Mouse (Mus musculus) adrenal gland, postnatal 25 days (tissue): ENCODE results near the gene Fgfr2. TPM values are rescaled to one million over a fixed set of nuclear protein-coding genes. Genes with fewer than 3 reads are reported as not detected.

Source experiments
- DNase-seq: peaks from one replicate; pipeline ENCODE4 v3.0.0; 2021; ENCODE audit warnings: mixed read lengths
- total RNA-seq: library from RNA; stranded (reverse); gene quantifications from 2 replicates; pipeline ENCODE4 v1.2.3, GENCODE M21; 2021

Fgfr2 gene
- total RNA-seq, 1 experiment from 2014 or later, result 186 TPM

DNA sequence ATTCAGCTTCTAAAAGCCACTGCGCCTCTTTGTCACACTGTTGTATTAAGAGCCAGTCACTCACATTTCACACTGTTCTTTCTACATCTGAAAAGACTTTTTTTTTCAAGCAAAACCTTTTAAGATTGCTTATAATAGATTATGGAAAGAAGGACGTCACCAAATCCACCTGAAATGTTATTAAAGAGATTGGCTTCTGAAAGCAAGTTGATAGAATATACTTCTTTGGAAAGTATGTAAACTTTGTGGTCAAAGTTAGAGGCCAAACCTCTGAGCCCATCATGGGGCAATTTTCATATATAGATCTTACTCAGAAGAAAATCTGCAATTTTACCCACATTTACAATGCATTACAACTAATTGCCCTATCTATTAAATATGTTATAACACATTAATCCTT, 306.6 kb downstream of the Fgfr2 start:
- DNase-seq, result no peak

DNA sequence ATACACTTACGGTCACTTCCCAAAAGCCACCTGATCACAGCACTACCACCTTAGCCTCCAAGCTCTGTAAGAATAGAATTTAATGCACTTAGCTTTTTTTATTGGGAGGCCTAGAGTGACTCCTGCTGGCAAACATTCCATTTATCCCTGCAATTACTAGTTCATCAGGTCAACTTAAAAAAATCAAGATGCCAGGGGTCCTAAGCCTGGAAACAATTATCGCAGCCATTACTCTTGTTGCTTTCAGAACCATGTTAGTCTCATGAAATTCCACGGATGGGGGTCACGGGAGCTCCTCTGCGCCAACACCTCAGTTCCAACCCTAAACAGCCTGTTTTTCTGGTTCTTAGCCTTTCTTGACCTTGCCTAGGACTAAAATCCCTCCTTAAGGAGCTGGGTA, 308.1 kb downstream of the Fgfr2 start:
- DNase-seq, result no peak

GRCm38 (mm10) chr7:132814089-132814450, 309.1 kb downstream of the Fgfr2 start:
- no peak for DNase-seq

DNA sequence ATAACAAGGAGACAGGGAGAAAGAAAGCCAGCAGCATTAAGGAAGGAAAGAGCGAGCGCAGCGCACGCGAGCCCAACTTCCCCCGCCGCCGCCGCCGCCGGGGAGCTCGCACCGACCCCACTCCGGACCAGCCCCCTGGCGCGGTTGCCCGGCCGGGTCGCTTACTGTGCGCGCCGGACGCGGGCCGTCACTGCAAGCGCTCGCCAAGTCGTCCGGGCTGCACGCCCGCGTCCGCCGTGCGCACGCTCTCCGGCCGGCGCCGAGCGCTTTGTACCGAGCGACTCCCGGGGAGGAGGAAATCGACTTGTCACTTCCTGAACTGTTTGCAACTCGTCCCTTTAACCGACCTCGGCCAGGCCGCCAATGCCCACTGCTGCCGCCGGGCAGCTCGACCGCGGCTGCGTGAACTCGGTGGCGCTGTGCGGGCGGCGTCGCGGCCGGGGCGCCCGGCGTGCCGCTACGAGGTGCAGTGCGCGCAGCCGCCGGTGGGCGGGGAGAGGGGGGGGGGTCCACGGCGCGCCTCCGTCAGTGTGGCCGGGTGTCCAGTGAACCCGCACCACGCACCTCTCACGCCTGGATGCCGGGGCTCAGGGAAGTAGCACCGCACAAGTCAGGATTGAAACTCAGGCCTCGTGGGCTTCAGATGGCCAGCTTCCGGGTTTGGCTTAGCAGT, 309.6 kb downstream of the Fgfr2 start, which contains the start of gene Fam53b:
Fam53b (minus strand) TSS at position 471 of the 673 bp plus-strand sequence.
- peak; percentile 81 for DNase-seq

DNA sequence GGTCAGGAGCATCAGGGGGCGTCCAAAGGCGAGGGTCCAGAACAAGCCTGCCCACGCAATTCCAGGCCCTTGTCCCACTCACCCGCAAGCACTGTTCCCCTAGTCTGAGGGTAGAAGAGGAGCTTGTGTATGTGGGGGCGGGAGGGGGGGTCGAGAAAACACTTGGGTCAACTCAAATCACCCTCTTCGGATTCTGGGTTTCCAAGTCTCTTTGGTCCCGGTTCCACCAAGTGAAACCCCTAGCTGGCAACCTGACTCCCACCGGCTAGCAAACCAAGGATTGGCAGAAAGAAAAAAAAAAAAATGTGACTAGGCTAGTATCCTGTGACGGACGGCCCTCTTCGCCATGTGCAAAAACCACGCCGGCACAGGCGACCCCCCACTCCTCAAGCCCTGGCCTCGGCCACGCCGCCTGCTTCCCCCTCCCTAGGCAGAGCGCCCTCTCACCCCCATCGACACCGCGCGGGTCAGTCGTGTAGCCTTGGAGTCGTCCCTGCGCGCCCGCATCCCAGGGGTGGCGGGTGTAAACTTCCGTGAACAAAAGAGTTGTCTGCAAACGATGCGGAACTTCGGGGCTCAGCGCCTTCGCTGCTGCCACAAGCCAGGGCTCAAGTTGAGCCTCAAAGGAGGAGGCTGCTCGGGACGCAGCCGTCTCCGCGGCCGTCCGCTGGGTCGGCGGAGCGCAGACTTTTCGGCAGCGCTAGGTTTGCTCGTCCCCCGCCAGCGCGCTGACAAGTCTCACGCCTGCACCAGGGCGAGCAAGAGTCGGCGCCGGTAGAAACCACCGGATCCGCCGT, 310.3 kb downstream of the Fgfr2 start:
- DNase-seq, result peak; percentile 68

- no peak for DNase-seq
These were observed 311.2 kb downstream of the Fgfr2 start for GRCm38 (mm10) chr7:132811716-132812618.

DNA sequence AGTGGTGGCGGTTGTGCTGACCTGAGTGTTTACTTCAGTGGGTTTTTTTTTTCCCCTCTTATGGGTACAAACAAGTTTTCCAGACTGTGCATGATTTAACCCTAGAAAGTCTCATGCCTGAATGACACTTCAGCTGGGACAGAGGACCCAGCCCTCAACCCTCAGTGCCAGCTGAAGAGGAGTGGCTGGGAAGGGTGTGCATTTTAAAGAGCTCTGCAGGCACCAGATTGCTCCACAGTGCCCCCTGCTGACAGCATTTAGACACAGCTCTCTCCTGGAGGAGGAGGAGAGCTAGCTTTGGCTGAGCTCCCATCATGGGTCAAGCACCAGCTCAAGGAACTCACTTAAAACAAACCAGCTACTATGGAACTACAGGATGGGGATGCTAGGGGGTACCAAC, 312.3 kb downstream of the Fgfr2 start:
- peak; percentile 94 for DNase-seq

DNA sequence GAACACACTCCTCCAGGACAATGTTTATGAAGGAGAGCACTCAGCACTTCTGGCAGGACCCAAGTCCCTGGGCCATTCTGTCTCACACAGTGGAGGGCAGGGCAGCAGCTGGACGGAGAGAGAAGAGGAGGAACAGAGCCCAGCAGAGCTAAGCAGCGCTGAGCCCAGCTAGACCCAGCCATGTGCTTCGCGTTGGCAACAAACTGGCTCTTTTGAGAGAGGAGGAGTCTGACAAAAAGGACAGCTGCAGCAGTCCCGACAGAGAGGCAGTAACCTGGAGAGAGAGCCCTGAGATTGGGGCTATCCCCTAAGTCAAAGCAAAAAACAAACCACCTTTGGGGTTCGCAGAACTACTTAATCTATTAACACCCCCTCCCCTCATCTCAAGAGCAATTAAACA, 312.8 kb downstream of the Fgfr2 start:
- no peak for DNase-seq

DNA sequence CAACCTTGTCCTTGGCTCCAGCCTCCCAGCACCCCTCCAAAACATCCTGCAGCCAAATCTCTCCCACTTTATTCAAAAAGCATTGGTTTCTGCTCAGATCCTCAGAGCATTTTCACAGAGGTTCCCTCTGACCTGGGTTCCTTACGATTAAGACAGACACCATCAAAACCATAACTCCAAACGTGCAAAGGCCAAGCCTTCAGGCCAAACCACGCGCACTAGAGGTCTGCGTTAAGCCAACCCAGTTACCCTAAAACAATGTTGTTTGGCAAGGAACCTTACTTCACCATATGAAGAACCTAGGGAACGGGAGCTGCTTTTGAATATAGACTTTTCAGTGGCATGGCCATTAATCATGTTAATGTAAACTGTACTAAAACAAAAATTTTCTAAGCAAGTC, 313.4 kb downstream of the Fgfr2 start:
- no peak for DNase-seq

DNA sequence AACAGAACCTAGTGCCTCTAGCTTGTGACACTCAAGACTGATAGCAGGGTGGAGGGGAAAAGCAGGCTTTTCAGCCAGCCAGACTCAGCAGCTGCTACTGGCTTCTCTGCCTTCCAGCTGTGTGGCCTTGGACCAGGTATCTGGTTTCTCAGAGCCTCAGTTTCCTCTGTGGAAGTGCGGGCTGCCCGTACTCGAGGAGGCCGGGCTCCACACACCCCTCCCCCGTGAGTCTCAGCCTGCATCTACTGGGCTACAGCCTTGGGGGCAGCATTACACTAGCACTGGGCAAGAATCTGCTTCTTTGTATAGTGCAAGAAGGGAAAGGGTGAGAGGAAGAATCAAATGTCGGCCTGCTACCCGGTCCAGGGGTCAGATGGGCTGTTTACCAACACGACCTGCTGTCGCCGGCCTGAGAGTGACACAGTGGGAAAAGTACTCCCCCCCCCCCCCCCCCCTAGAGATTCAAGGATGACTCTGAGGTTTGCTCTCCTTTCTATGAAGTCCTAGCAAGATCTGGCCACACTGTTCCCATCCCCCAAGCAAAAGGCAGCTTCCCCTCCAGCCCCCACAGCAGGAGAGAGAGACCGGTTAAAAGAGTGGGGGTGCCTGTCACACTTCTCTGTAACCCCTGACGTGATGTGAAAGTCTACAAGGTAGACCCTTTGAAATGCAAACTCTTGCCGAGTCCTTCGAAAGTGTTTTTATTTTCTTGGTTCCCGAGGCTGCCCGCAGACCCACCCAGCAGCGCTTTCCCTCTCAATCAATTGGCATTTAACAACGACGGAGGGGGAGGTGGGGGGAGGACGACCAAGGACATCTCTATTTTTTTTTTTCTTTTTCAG, 314.1 kb downstream of the Fgfr2 start:
- no peak for DNase-seq

DNA sequence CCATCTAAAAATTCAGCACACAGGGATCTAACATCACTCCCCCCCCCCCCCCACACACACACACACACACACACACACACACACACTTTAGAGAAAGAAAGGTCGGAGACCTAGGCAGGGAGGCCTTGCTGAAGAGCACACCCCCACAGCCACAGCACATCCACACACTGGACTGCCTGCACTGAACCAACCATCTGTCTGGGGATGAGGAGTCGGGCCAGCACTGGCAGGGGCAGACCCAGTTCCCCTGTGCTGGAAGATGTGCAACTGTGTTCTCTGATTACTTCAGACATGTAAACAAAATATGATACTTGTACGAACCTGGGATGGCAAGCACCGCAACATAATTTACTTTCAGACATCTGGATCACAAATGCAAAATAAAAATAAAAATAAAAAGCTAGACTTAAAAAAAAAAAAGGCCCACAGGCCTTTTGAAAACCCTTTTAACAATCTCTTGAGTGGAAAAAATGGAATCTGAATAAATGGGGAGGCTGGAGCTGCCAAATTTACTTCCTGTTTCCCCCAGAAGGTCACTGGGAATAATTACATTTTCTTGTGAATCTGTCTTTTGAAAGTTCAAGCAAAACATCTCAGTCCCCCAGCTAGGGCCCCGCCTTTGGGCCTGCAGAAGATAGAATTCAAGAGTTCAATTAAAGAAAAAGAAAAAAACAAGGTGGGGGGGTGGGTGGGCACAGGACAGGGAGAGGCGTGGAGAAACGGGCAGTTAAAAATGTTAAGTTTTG, 314.9 kb downstream of the Fgfr2 start:
- no peak for DNase-seq

GRCm38 (mm10) chr7:132806926-132807857, 316.0 kb downstream of the Fgfr2 start:
- no peak for DNase-seq

DNA sequence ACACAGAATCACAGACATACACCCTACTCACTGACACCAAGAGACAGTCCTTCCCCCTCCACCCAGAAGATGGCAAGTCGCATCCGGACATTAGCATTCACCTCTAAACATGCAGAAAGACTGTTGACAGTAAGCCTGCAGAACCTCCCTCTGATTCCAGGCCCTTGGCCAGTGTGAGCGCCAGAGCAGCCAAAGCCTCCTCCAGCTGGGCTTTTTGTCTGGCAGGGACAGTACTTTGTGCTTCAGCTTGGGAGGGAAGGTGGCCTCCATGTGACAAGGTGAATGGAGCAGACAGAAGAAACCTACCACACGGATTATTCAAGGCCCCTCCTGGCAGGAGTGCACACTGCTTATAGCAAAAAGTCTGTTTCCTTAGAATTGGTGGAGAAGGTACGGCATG, 316.9 kb downstream of the Fgfr2 start:
- no peak for DNase-seq

- no peak for DNase-seq
These were observed 318.2 kb downstream of the Fgfr2 start for GRCm38 (mm10) chr7:132804951-132805350.

- no peak for DNase-seq
These were observed 318.7 kb downstream of the Fgfr2 start for GRCm38 (mm10) chr7:132804461-132804860.

DNA sequence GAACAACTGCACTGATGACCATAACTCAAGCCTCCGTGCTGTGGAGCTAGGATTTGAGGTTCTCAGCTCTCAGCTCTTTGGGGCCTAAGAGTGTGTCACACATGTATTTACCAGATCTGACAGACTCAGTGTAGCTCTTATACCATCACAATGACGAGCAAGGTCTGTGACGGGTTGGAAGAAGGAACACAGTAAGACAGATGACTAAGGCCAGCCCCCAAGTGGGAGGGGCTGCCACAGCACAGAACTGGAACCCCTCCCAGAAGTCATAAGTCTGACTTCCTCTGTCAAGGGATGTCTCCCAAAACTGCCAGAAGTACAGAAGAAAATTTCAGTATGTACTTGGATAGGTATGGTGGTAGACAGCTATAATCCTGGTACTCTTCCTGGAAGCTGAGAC, 319.2 kb downstream of the Fgfr2 start:
- no peak for DNase-seq

DNA sequence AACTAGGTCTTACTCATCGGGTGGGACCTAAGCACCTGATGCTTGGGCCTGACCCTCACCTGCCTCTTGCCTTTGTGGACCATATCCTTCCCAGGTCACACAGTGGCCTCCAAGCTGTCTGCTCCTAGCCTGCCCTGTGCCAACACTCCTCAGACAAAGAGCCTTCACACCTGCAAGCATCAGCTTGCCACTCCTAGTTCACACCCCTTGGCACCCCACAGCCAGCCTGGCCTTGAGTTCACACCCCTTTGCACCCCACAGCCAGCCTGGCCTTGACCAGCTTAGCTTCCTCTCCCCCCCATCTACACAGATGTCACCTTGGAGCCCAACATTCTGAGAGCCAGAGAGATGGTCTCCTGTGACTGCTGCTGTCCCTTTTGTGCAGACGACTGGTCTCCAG, 319.8 kb downstream of the Fgfr2 start:
- no peak for DNase-seq

DNA sequence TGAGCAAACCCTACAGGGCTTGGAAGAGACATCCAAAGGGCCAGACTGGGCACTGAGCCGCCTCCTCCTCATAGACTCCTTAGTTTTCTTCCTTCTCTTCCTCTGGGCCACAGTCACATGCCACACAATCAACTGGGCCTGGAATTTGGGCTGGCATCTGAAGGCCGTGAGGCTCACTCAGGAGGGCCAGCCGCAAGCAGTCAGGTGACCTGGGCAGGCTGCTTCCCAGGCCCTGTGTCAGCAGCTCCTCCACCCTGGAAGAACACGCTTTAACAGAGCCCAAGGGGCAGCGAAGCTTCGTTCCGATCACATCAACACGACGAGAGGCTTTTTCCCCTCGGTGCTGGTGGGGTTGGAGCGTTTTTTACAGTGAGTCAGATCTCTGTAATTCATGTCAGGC, 320.5 kb downstream of the Fgfr2 start:
- no peak for DNase-seq

DNA sequence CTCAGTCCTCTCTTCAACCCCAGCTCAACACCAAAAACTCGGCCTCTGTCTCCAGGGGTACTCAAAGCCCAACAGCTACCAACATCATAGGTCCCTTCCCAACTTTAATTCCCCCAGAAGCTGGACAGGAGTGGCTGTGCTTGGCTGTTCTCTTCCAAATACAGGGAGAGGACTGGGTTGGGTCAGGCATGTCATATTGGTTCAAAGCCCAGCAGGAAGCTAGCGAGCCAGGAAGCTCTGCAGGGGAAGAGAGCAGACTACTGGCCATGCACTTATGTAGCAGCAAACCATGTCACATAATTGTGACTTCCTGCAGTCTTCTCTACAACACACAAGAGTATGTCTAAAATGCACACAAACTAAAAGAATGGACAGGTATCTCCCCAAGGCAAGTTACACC, 321.1 kb downstream of the Fgfr2 start:
- no peak for DNase-seq

GRCm38 (mm10) chr7:132801509-132801908, 321.6 kb downstream of the Fgfr2 start:
- DNase-seq, result no peak
